Mouse (Mus musculus) MN1 (cell line): ENCODE results near the gene Mgme1.

Experiments used
- DNase-seq: peaks from one replicate; pipeline ENCODE4 v3.0.0-alpha.2; 2016; ENCODE audit warnings: low spot score

The Mgme1 gene

DNA sequence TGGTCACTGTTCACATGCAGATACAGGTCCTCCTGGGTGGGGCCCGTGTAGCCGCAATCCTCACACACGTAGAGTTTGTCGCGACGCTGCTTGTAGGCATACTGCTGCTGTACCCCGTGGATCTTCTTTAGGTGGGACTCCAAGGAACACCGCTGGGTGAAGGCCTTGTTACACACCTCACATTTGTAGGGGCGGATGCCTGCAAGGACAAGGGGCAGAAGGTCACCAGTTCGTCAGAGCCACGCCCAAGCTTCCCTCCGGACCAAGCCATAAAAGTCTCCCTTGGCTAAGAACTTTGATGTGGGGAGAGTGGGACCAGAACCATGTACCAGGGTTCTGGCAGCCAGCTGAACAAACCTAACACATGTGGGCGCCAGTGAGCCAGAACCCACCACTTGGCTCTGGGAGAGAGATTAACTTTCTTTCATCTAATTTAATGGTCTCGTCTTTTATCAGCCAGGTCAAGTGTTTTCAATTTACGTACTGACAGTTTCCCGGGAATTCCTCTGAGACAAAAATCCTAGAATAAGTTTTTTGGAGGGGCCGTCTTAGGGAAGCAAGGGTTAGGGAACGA is 35.3 kb downstream of the Mgme1 start:
- DNase-seq, result no peak

DNA sequence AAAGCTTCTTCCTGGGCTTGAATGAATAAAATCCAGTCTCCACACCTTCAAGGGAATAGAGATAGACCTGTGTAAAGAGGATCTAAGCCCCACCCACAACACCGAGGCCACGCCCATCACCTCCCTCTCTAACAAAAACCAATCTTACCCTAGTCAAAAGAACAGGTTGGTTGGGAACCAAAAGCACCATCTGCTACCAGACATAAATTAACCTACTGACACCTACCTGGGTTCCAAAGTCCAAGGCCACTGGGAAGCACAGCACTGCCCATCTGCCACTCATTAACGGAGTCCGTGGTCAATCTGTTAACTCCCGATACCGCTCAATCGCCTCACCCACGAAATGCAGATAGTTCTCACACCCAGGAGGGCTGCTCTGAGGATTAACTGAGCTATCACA is 38.1 kb downstream of the Mgme1 start:
- no peak for DNase-seq

DNA sequence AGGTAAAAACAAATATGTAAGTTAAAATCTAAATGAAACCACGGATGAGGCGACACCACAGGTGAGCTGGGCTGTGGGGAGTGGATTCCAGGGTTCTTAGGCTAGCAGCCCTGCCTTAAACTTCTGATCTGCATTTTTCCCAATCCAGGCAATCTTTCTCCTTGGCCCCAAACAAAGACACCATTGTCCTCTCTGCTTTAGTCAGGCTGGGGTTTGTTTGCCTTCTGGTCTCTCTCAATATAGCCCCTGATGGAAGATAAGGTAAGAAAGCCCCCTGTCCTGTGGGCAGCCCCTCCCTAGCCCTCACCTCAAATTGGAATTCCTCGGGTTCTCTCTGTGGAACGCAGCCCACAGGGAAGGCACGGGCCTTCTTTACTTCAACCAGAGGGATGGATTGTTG is 39.8 kb downstream of the Mgme1 start:
- DNase-seq, result no peak

DNA sequence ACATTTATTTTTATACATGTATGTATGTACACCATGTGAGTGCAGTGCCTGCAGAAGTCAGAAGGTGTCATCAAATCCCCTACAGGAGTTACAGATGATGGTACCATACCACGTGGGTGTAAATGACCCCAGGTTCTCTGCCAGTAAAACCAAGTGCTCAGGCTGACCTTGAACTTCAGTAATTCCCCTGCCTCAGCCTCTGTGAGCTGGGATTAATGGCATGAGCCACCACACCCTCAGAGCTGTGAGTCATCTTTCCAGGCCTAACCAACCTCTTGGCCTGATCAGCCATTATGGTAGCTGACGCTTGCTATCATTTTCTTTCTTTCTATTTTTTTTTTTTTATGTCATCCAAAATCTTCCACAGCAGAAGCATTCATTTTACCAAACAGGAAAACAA is 40.9 kb downstream of the Mgme1 start:
- no peak for DNase-seq

DNA sequence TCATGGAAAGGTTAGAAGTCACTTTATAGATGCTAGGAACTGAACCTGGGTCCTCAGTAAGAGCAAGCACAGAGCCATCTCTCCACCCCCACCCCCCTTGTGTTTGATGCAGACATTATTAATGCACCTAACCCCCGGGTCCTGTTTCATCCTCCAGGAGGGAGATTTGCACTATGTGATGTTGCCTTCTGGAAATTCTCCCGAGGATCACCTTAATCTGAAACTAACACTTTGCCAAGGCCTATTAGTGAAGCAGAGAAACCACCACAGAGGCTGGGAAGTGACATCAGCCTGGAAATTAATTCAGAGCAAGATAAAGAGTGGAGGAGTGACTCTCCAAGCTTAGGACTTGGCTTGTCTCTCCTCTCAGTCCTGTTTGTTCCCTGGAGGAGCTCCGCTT is 53.8 kb downstream of the Mgme1 start:
- peak; percentile 67 for DNase-seq

DNA sequence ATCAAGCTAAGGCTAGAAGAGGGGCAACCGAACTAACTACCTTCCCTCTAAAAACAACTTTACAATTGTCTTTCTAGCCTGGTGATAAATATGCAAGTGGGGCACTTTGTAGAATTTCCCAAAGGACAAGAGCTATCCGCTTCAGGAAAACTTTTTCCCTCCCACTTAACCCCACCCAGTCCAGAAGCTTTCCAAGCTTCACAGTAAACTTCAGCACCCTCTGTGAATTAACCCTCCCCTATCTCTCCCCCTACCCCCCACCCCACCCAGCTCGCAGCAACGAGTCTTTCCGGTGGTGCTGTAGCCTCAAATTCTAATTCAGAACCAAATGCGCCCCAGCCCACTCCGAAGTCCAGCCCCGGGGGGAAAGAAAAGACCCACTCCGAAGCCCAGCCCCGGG is 59.0 kb downstream of the Mgme1 start:
- DNase-seq, result no peak

DNA sequence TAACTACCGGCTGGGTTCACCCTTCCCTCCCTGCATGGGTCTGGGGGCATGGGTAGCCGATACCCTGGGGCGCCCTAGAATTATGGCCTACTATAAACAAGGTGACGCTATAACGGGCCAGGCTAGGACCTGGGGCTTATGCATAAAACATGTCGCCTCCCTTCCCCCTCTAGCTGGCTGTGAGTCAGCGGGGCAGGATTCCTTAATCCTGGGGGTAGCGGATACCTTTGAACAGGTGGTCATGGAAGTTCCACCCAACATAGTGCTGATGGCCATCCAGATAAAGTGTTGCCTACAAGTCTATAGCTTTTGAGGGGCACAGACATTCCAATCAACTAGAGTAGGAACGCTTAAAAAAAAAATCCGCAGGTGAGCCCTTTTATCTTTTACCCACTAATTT is 59.5 kb downstream of the Mgme1 start:
- DNase-seq, result no peak

DNA sequence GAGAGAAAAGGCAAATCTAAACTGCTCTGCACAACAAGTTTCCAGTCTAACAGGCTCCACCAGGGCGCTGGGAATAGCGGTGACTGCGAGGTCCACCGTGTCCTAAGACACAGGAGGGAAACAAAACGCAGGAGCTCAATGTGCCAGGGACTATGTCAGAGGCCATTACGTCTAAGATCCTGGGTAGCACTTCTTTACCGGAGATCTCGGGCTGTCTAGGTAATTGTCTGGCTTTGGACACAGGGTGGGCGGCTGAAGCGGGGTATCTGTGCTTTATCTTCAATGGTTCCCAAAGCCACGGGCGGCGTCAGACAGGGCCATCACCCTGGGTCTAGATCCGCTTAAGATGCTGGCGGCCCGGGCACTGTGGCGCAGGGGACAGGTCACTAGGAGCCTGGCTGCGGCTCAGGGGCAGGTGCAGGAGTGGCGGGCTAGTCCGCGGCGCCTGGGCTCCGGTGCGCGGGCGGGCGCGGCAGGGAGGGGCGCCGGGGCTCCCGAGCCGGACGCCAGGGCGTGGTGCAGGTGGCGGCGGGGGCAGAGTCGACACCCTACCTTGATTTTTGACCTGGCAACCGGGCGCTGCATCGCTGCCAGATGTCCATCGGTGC is 60.0 kb downstream of the Mgme1 start:
- DNase-seq, result no peak
